Mouse (Mus musculus) midbrain, embryonic 16.5 days (tissue): ENCODE results near the gene Tcn2. TPM values are rescaled to one million over a fixed set of nuclear protein-coding genes. Genes with fewer than 3 reads are reported as not detected.
"Not testable (repeated sequence)": the region's sequence is repeated elsewhere in the genome, so short reads cannot be mapped to it uniquely, and the experiment has no call there.

Experiments
- ATAC-seq: fragments of 200-750 bp; cut with Nextera tagmentation; 2 replicates; pipeline ENCODE4 v1.8.0; 2017; ENCODE audit warnings: moderate TSS enrichment
- H3K27ac ChIP-seq: fragments of 300-500 bp; sonication (generic); 2 replicates; pipeline ENCODE4 v1.5.1; 2014; ENCODE audit warnings: mild to moderate bottlenecking, low read length, mixed read lengths
- H3K27me3 ChIP-seq: fragments of 300-500 bp; sonication (generic); 2 replicates; pipeline ENCODE4 v1.6.1; 2014; ENCODE audit warnings: low read depth, low read length, mixed read lengths; ENCODE audit not compliant: control insufficient read depth, insufficient read depth
- H3K36me3 ChIP-seq: fragments of 300-500 bp; sonication (generic); 2 replicates; pipeline ENCODE4 v1.6.1; 2014; ENCODE audit warnings: mild to moderate bottlenecking, low read length, moderate library complexity, mixed read lengths; ENCODE audit not compliant: control insufficient read depth, insufficient read depth
- H3K4me1 ChIP-seq: fragments of 300-500 bp; sonication (generic); 2 replicates; pipeline ENCODE4 v1.6.1; 2014; ENCODE audit warnings: mild to moderate bottlenecking, low read length, mixed read lengths; ENCODE audit not compliant: control insufficient read depth, insufficient read depth
- H3K4me2 ChIP-seq: fragments of 300-500 bp; sonication (generic); 2 replicates; pipeline ENCODE4 v1.6.1; 2014; ENCODE audit warnings: mild to moderate bottlenecking, low read length, mixed read lengths
- H3K4me3 ChIP-seq: fragments of 300-500 bp; sonication (generic); 2 replicates; pipeline ENCODE4 v1.5.1; 2014; ENCODE audit warnings: low read depth, mild to moderate bottlenecking, low read length, moderate library complexity, mixed read lengths
- H3K9ac ChIP-seq: fragments of 300-500 bp; sonication (generic); 2 replicates; pipeline ENCODE4 v1.6.1; 2014; ENCODE audit warnings: low read depth, low read length, mixed read lengths
- H3K9me3 ChIP-seq: fragments of 300-500 bp; sonication (generic); replicated peaks from 2 replicates; pipeline ENCODE4 v1.6.1; 2014; ENCODE audit warnings: mild to moderate bottlenecking, low read length, mixed read lengths; ENCODE audit not compliant: control insufficient read depth, poor library complexity, severe bottlenecking
- WGBS: fragments of 180-500 bp; shearing (Covaris S2); extraction: QIAGEN DNeasy Blood & Tissue Kit; methylation state at CpG from one replicate; pipeline ENCODE4 v1.1.7; 2014; 5-methylcytosine and 5-hydroxymethylcytosine counted together
- polyA plus RNA-seq: library from polyadenylated mRNA; unstranded; fragments of >200 nt; fragmentation: Nextera tagmentation; extraction: Ambion mirVana; gene quantifications from 2 replicates; pipeline ENCODE4 v1.2.1, GENCODE M21; 2015

Tcn2 gene
- polyA plus RNA-seq, 1 experiment from 2014 or later: 19.5 TPM

DNA sequence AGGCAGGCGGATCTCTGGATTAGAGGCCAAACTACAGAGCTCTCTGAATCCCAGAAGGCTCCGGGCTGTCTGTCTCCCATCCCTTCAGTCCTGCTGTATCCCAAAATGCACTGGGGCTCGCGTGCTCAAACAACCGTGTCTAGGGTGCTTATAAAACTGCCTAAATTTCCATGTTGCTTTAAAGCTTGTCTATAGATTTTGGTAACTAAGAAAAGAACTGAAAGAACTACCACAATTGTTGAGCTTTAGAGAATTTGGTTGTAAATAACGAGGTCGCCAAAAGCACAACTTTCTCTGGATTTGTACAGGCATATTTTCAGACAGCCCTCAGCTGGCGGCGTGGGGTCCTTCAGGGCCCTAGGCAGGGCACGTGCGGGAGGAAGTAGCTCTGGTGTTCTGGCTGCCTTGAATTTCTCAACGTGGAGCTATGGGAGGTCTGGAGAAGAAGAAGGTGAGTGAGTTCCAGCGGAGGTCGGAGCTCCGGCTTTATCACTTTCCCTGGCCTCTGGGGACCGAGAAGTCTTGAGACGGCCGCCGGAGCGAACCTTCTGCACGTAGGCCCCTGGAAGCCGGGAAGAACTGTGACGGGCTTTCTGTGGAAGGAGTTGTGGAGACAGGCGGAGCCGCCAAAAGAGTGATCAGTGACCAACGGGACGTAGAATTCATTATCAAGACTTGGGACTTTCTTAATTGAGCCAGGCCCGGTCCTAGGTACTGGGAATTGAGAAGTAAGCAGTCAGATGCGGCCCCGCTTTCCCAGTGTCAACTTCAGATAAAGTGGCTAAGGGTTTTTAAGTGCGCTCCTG lies 31.9 kb upstream of the Tcn2 start, which contains the start of gene Pes1:
Pes1 (plus strand) TSS at position 366 of the 806 bp plus-strand sequence.
- 1% methylated on average over 31 of the region's 31 CpGs for WGBS
- peaks cover 13% of the 10 kb centered on the region for H3K4me1 ChIP-seq
- H3K27ac ChIP-seq: peak within 1 kb of the TSS; percentile 64
- H3K4me3 ChIP-seq: peak within 1 kb of the TSS; percentile 65
- peak; percentile 95 for ATAC-seq
- no peaks in the 10 kb centered on the region for H3K36me3 ChIP-seq
- no peaks in the 10 kb centered on the region for H3K9me3 ChIP-seq
- H3K4me2 ChIP-seq: peak within 1 kb of the TSS; percentile 85
- H3K27me3 ChIP-seq: no peaks in the 10 kb centered on the region
- H3K9ac ChIP-seq: peak within 1 kb of the TSS; percentile 68

- ATAC-seq: no peak
- no peaks in the 10 kb centered on the region for H3K9me3 ChIP-seq
- peak overlapping the region; percentile 40; the same call in 1 of the 2 replicates for H3K9ac ChIP-seq
- no peaks in the 10 kb centered on the region for H3K27me3 ChIP-seq
- peaks cover 13% of the 10 kb centered on the region for H3K4me1 ChIP-seq
- H3K36me3 ChIP-seq: no peaks in the 10 kb centered on the region
- H3K4me3 ChIP-seq: peak overlapping the region; percentile 65
- peak overlapping the region; percentile 85 for H3K4me2 ChIP-seq
- peak overlapping the region; percentile 64 for H3K27ac ChIP-seq
- 81% methylated on average over 10 of the region's 10 CpGs for WGBS
These were observed 31.2 kb upstream of the Tcn2 start for GRCm38 (mm10) chr11:3963155-3963554.

DNA sequence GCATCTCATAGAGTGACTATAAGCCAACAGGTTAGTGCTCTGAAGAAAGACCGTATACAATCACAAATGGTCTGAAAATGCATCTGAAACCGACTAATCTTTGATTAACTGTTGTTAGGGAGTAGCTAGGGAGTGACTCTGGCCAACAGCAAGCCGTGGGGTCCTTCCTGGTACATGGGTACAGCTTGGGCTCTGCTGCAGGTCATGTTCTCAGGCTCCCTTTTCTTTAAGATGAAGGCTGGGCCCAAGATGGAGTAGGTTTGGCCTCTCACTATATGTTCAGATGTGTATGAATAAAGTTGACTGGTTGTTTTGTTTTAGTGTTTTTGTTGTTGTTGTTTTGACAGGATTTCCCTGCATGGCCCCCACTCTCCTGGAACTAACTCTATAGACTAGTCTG lies 29.8 kb upstream of the Tcn2 start:
- Histone ChIP-seq H3K4me2 (no peak overlapping the region), H3K36me3 (no peaks in the 10 kb centered on the region), H3K4me3 (no peak overlapping the region), H3K9me3 (no peaks in the 10 kb centered on the region), H3K9ac (no peak overlapping the region), H3K27me3 (no peaks in the 10 kb centered on the region), H3K27ac (no peak overlapping the region), H3K4me1 (peaks cover 13% of the 10 kb centered on the region)
- no peak for ATAC-seq
- WGBS: 67% methylated on average over 3 of the region's 3 CpGs

- 57% methylated on average over 2 of the region's 2 CpGs for WGBS
- H3K4me3 ChIP-seq: no peak overlapping the region
- no peak for ATAC-seq
- H3K36me3 ChIP-seq: no peaks in the 10 kb centered on the region
- H3K27ac ChIP-seq: no peak overlapping the region
- no peak overlapping the region for H3K9ac ChIP-seq
- H3K9me3 ChIP-seq: no peaks in the 10 kb centered on the region
- H3K4me1 ChIP-seq: peaks cover 13% of the 10 kb centered on the region
- H3K4me2 ChIP-seq: no peak overlapping the region
- no peaks in the 10 kb centered on the region for H3K27me3 ChIP-seq
These were observed 28.9 kb upstream of the Tcn2 start for GRCm38 (mm10) chr11:3960901-3961300.

DNA sequence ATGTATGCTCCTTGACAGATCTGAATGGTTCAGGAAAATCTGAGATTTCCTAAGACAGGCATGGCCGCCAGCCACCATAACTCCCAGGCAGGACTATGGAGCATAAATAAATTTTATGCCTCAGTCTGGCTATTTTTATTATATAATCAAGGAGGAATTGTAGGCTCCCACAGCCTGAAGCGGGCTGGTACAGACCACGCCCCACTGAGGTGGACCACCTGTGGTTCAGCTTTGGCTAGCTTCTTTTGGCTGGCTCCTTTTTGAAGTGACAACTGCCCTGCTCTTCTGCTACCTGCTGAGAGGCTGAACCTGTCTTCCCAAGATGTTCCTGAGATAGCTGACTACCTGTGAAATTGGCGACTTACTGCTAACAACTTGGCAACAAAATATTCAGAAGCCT lies 23.4 kb upstream of the Tcn2 start:
- H3K4me2 ChIP-seq, ATAC-seq, H3K36me3 ChIP-seq, H3K27me3 ChIP-seq, H3K27ac ChIP-seq, H3K4me3 ChIP-seq, H3K9ac ChIP-seq, H3K9me3 ChIP-seq, H3K4me1 ChIP-seq: not testable (repeated sequence)
- whole genome bisulfite sequencing: 80% methylated on average over 4 of the region's 4 CpGs

GRCm38 (mm10) chr11:3954876-3955275 lies 22.9 kb upstream of the Tcn2 start:
- ATAC-seq, H3K4me2 ChIP-seq, H3K9ac ChIP-seq, H3K27me3 ChIP-seq, H3K4me3 ChIP-seq, H3K36me3 ChIP-seq, H3K9me3 ChIP-seq, H3K4me1 ChIP-seq, H3K27ac ChIP-seq: not testable (repeated sequence)
- WGBS: 78% methylated on average over 5 of the region's 5 CpGs

- 14% methylated on average over 1 of the region's 1 CpGs for WGBS
- Histone ChIP-seq H3K9me3 (no peaks in the 10 kb centered on the region), H3K27me3 (no peaks in the 10 kb centered on the region), H3K9ac (no peak overlapping the region), H3K36me3 (no peaks in the 10 kb centered on the region), H3K27ac (no peak overlapping the region), H3K4me2 (no peak overlapping the region), H3K4me3 (no peak overlapping the region), H3K4me1 (no peaks in the 10 kb centered on the region)
- no peak for ATAC-seq
These were observed 14.4 kb upstream of the Tcn2 start for GRCm38 (mm10) chr11:3946386-3946785.

GRCm38 (mm10) chr11:3941371-3941770 lies 9.4 kb upstream of the Tcn2 start:
- no peak overlapping the region for H3K4me3 ChIP-seq
- H3K9ac ChIP-seq: no peak overlapping the region
- 80% methylated on average over 7 of the region's 7 CpGs for WGBS
- H3K27ac ChIP-seq: no peak overlapping the region
- H3K4me2 ChIP-seq: no peak overlapping the region
- H3K27me3 ChIP-seq: no peaks in the 10 kb centered on the region
- no peak for ATAC-seq
- no peaks in the 10 kb centered on the region for H3K36me3 ChIP-seq
- H3K9me3 ChIP-seq: no peaks in the 10 kb centered on the region
- H3K4me1 ChIP-seq: no peaks in the 10 kb centered on the region

- Histone ChIP-seq H3K36me3 (no peaks in the 10 kb centered on the region), H3K4me3 (no peak overlapping the region), H3K4me2 (no peak overlapping the region), H3K27me3 (no peaks in the 10 kb centered on the region), H3K27ac (no peak overlapping the region), H3K4me1 (no peaks in the 10 kb centered on the region), H3K9ac (no peak overlapping the region), H3K9me3 (no peaks in the 10 kb centered on the region)
- ATAC-seq: no peak
- WGBS: 84% methylated on average over 13 of the region's 13 CpGs
These were observed 5.4 kb upstream of the Tcn2 start for GRCm38 (mm10) chr11:3937321-3937874.
